Mouse (Mus musculus) embryonic fibroblast, embryonic 13.5 days (primary cell): ENCODE results near the gene Dnah2.

Experiments used
- CTCF ChIP-seq: IDR thresholded peaks from 2 replicates; pipeline ENCODE4 v1.5.1; 2011; ENCODE audit warnings: mild to moderate bottlenecking, control low read depth, low read length, moderate library complexity, borderline replicate concordance; ENCODE audit not compliant: insufficient read depth
- POLR2A ChIP-seq: IDR thresholded peaks from 2 replicates; pipeline ENCODE4 v1.6.1; 2011; ENCODE audit warnings: low read depth, mild to moderate bottlenecking, control low read depth, low read length, moderate library complexity

GRCm38 (mm10) chr11:69581147-69581688 lies 32.3 kb upstream of the Dnah2 start:
- no peak for TF ChIP-seq CTCF
- peak; percentile 60 for TF ChIP-seq POLR2A
